Mouse (Mus musculus) MEL (cell line): ENCODE data around the gene Mrpl2.

ENCODE experiments used
- CTCF ChIP-seq, 3 experiments: IDR thresholded peaks in 2 of 3; conservative IDR thresholded peaks in 1 of 3; 2 replicates each; pipeline ENCODE4 v1.5.1; 2011 to 2012; ENCODE audit warnings: low read length in 3 of 3, low read depth in 2 of 3, mild to moderate bottlenecking in 2 of 3, improper control_type of control experiment in 1 of 3, inconsistent platforms in 1 of 3, mixed read lengths in 1 of 3, moderate library complexity in 1 of 3; ENCODE audit not compliant: control insufficient read depth in 1 of 3, insufficient read depth in 1 of 3, poor library complexity in 1 of 3, severe bottlenecking in 1 of 3
- E2F4 ChIP-seq: IDR thresholded peaks from 2 replicates; pipeline ENCODE4 v1.6.1; 2011; ENCODE audit warnings: low read depth, low read length, improper control_type of control experiment, borderline replicate concordance
- EP300 ChIP-seq, 2 experiments: IDR thresholded peaks; 2 replicates each; pipeline ENCODE4 v1.6.1; 2011; ENCODE audit warnings: improper control_type of control experiment in 2 of 2, low read length in 2 of 2, low read depth in 1 of 2, mild to moderate bottlenecking in 1 of 2
- MAX ChIP-seq: IDR thresholded peaks from 2 replicates; pipeline ENCODE4 v1.6.1; 2011; ENCODE audit warnings: low read length, improper control_type of control experiment
- TCF12 ChIP-seq: IDR thresholded peaks from 2 replicates; pipeline ENCODE4 v1.6.1; 2014; ENCODE audit warnings: low read depth, mild to moderate bottlenecking, inconsistent platforms, low read length, improper control_type of control experiment, moderate library complexity
- ZMIZ1 ChIP-seq: IDR thresholded peaks from 2 replicates; pipeline ENCODE4 v1.6.1; 2012; ENCODE audit warnings: low read depth, mild to moderate bottlenecking, inconsistent platforms, low read length, improper control_type of control experiment, moderate library complexity

DNA sequence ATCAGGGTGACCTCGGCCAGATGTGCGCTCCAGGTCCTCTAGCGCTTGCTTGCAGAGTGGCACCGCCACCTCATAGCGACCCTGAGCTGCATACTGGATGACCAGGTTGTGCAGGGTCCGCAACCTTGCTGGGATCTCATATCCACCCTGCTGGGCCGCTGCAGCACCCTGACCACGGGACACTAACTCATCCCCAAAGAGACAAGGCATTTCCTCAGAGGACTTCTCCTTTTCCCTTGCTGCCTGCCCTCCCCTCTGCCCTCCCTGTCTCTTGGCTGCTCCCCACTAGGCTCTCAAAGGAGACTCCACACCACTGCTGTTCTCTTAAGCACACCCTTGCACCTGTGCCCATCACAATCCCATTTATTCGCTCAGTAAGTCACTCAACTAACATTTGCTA lies 6.1 kb upstream of the Mrpl2 start:
- TF ChIP-seq ZMIZ1 (no peak), CTCF (IDR thresholded peaks at IDR 0.05 in 2 of 3, conservative IDR thresholded peaks at IDR 0.05 in 1 of 3; ENCODE audit: control insufficient read depth in 1 of 3, insufficient read depth in 1 of 3, low read depth in 2 of 3, low read length in 3 of 3, poor library complexity in 1 of 3, severe bottlenecking in 1 of 3) (no peak), MAX (no peak), TCF12 (no peak), EP300 (IDR thresholded peaks at IDR 0.05; ENCODE audit: low read depth in 1 of 2, low read length in 2 of 2) (no peak), E2F4 (no peak)
